Mouse (Mus musculus): ENCODE results near the gene Amotl2. TPM values are rescaled to one million over a fixed set of nuclear protein-coding genes. Genes with fewer than 3 reads are reported as not detected.
"Not testable (repeated sequence)": the region's sequence is repeated elsewhere in the genome, so short reads cannot be mapped to it uniquely, and the experiment has no call there.

The Amotl2 gene
- total RNA-seq, 2 experiments from 2014 or later, result 0.84 to 8.5 TPM

DNA sequence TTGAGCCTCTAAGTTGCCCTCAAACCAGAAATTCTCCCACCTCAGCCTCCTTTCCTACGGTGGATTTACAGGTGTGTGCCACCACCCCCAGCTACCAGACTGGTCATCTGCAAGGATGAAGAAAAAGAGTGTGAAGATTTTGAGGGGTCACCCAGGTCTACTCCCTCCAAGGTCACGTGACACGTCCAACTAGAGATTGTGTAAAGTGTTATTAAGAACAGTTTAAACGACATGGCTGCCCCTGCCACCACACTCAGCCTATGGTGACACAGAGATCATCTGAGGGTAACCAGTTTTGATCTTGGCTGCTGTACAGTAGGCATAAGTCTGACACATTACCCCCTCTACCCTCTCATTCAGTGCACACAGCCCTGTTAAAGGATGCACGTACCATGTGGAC is 17.0 kb downstream of the Amotl2 start:
- ATAC-seq (replicated peaks; ENCODE audit: poor library complexity), result no peak

DNA sequence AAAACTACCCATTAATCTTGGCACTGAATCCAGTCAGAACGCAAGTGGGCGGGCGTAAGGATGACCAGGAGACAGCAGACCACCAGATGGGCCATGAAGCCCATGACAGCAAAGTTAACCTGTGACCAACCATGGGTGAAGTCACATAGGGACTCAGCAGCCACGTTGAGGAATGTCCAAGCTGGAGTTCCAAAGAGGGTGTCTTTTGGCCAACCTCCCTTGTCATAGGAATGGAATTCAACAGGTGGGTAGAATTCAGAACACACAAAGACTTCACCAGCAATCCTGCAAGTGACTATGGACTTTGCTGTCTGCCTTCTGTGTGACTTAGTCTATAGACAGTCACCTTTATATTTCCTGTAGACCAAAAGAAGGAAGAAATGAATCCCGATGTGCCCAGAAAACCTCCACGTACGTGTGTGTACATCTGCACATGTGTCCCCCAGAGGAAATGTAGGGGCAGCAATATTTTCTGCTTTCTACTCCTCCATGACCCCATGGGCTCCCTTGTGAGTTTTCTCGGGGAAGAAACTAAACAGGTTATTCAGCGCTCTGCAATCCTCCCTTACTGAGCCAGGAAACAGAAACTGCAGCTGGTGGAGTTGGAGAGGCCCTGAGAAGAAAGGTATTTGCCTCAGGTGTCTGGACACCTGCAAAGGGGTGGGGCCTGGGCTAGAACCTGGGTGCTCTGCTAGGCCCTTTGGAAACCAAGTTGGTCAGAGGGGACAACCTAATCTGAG is 17.7 kb downstream of the Amotl2 start:
- ATAC-seq (replicated peaks; ENCODE audit: poor library complexity), result no peak

DNA sequence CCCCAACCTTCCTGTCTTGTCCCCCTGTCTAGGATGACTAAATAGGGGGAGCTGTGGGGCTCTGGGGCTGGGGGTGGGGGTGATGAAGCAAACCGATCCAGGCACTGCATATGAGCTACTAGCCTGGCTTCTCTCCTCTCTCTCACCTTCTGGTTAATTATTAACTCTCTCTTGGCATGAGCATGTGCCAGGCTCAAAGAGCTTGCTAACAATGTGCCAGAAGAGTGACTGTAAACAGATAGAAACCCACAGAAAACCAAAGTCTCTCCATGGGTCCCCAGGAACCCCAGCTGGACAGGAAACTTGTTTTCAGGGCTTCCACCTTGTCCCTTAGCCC is 18.2 kb downstream of the Amotl2 start:
- no peak for ATAC-seq (replicated peaks; ENCODE audit: poor library complexity)

DNA sequence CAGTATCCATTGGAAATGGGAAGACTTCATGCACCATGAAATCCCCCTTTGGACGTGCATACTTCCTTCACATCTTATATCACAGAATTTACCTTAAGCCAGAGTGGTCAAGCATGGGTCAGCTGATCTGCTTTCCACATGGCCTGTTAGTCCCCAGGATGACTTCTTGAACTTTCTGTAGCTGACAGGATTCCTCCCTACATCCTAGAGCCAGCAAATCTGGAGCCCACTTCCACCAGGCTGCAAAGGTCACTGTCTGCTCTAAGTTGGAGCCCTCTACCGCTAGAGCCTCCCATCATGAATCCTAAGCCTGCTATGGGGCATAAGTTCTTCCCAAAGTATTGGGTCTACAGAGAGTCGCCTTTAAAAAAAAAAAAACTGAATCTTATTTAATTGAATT is 18.8 kb downstream of the Amotl2 start:
- ATAC-seq (replicated peaks; ENCODE audit: poor library complexity), result no peak

DNA sequence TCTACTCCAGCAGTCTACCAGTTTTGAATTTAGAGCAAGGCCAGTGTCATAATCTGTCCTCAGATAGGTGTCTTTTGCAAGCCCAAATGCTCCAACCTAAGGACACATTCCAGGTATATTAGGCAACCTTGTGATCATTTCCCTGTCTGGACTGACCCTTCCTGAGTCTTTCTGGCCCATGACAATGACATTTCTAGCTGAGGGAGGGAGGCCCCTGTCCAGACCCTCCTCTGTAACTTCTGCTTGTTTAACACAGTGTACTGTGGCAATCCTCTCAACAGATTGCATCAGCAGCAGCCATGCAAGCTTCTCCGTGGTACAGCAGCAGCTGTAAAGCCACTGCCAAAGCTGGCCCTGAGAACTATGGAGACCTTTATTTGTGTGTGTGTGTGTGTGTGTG is 19.5 kb downstream of the Amotl2 start:
- ATAC-seq (replicated peaks; ENCODE audit: poor library complexity), result peak; percentile 85

DNA sequence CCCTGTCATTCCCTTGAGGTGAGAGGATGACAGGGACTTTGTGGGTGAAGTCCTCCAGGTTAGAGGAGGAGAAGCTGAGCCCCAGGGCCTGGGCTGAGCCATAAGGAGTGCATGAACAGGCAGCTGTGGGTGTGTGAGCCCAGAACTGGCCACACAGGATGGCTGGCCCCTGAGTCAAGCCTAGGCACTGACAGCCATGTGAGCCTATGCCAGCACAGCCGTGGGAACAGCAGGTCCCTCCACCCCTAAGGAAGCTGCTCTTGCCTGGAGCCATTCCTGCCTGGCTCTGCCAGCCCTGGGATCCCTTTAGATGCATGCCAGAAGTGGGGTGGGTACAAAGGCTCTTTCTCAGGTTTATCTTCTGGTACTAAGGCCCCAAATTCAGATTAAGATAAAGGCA is 20.9 kb downstream of the Amotl2 start:
- no peak for ATAC-seq (replicated peaks; ENCODE audit: poor library complexity)

DNA sequence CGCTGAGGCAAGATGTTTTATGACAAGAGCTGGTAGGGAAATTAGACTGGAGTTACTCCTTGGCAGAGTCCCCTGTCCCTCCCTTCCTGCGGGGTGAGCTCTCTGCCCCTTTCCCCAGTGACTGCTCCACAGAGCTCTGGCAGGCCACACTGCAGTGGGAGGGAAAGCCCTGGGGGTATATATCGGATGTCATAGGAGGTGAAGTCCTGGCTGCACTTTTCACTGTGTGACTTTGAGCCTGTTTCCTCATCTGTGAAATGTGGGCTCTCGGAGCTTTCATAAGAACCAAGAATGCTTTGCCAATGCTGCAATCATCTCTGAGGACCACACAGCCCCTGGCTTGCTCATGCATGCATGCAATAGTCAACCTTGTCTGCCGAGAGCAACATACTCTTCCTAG is 30.3 kb downstream of the Amotl2 start:
- ATAC-seq (replicated peaks; ENCODE audit: poor library complexity), result peak; percentile 78

DNA sequence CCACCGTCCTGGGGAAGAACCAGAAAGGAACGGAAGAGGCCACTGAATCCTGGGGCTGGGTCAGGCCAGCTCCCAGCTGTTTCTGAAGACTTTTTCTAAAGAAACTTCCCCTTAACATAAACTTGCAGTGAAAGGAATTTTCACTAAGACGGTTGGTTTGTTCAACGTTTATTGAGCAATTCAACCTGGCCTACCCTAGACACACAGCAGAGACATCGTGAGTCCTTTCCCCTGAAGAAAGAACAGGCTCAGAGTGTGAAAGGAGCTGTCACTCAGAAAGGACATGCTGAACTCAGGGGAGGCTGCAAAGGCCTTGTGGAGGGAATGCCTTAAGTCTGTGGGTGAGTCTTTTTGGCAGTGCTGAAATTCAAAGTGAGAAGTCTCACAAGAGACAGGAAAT is 31.4 kb downstream of the Amotl2 start:
- ATAC-seq (replicated peaks; ENCODE audit: poor library complexity), result peak; percentile 84

DNA sequence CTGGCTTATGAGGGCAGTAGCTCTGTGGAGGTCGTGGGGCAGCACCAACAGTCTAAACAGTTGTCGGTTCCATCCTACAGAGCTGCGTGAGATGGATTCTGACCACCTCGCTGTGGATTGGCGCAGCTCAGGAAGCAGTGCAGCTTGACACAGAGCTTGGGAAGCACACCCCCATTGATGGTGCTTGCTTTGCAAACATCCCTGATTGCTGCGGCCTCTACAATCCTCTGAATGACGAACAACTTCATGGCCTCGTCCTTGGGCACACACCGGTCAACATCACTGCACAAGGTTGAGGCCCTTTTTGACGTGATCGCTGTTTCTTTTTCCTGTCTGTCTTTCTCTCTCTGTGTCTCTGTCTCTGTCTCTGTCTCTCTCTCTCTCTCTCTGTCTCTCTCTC is 32.7 kb downstream of the Amotl2 start:
- no peak for ATAC-seq (replicated peaks; ENCODE audit: poor library complexity)

DNA sequence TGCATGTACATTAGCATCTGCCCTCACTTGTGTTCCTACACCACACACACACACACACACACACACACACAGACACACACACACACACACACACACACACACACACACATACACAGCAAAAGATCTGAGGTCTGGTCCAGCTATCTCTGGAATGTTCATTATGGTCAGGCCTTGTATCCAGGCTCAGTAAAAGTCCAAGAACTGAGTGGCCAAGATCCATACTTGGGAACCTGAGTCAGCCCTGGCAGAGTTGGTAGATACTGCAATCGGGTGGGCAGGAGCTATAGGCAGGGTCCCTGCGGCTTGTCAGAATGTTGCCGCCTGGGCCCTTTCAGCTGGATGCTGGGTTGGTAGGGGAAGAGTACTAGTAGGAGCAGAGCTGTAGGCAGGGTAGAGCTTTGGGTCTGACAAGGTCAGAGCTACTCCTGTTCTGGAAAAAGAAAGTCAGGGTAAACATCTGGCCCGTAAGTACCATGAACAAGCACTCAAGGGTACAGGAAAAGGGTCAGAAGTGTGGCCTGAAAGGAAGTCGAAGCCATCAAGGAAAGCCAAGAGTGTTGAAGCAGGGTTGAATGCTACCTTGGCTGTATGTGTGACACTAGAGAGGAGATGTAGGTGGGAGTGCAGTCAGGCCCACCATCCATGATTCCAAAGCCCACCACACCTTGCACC is 35.3 kb downstream of the Amotl2 start:
- no peak for ATAC-seq (replicated peaks; ENCODE audit: poor library complexity)

DNA sequence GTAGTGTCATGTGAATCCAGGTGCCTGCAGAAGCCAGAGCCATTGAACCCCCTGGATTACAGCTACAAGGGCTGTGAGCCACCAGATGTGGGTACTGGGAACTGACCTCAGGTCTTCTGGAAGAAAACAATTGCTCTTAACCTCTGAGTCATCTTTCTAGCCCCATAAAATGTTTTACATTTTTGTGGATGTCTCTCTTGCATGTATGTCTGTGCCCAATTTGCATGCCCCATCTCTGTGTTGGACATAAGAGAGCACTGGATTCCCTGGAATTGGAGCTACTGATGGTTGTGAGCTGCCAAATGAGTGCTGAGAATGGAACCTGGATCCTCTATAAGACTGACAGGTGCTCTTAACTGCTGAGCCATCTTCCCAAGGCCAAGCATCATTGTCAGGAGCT is 36.8 kb downstream of the Amotl2 start:
- ATAC-seq (replicated peaks; ENCODE audit: poor library complexity), result no peak

DNA sequence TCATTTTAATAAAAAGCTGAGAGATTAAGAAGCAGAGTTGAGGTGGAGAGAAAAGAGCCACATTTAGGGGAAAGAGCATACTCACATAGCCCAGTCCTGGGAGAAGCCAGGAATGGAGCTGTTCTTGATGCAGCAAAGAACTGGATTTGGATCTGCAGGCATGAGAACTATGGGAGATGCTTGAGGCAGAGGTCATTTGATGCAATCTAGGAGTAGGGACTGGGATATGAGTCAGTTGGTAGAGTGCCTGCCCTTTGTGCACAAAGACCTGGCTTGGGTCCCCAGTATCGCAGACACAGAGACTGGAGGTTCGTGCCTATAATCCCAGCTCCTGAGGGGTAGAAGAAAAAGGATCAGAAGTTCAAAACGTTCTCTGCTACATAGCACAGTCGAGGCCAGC is 38.7 kb downstream of the Amotl2 start:
- no peak for ATAC-seq (replicated peaks; ENCODE audit: poor library complexity)

DNA sequence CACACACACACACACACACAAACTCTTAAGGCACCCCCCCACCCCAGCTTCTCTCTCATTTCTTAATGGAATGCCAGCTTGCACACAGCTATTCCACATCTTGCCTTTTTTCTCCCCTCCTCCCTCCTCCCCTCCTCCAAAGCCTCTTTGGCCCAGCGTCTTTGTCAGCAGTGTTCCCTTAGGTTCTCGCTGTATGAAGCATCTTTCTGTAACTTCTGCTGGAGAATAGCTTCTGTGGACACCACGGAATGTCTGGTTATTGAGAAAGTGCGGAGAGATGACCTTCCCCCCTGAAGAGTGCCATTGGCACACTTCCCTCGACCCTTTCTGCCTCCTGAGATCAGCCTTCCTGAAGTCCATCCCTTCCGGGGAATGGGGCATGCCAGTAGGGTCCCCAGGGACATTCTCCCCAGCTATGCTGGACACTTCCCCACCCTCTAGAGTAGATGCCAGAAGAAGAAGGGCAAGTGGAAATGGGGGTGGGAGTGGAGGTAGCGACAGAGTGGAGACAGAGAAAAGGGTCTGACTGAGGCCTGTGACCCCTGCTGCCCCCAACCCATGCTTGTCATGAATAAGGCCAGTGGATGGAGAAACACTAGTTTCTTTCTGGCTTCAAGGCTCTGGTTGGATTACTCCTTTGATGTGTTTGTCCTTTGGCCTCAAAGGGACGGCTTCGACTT is 39.3 kb downstream of the Amotl2 start:
- ATAC-seq (replicated peaks; ENCODE audit: poor library complexity), result no peak

DNA sequence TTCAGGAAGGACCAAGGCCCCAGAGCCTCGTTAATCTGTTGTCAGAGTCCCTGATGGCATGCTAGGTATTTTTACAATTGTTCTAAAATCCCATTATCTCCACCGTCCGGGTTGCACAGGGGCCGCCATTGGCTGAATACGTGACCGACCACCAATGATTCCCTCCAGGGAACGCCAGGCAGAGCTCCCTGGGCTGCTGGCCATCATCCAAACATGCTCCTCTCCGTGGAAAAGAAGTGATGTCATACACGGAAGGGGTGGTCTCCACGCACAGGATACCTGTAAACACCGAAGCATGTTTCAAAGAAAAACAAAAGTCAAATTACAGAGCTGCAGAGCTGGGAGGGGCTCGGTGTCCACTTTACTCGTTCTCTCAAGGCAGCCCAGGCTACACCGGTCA is 39.9 kb downstream of the Amotl2 start:
- ATAC-seq (replicated peaks; ENCODE audit: poor library complexity), result no peak

DNA sequence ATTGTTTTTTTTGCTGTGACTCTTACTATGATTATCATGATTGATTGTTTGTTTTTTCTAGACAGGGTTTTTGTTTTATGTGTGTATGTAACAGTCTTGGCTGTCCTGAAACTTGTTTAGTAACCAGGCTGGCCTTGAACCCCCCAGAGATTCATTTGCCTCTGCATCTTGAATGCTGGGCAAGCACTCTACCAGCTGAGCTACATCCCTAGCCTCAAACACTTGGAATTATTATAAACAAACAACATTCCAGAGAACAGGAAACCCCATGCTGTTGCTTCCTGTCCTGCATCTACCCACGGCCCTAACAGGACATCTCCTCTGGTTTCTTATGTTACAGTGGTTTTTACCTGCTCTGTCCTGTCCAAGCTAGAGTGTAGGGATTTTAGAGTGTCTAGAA is 42.4 kb downstream of the Amotl2 start:
- ATAC-seq (replicated peaks; ENCODE audit: poor library complexity), result no peak

DNA sequence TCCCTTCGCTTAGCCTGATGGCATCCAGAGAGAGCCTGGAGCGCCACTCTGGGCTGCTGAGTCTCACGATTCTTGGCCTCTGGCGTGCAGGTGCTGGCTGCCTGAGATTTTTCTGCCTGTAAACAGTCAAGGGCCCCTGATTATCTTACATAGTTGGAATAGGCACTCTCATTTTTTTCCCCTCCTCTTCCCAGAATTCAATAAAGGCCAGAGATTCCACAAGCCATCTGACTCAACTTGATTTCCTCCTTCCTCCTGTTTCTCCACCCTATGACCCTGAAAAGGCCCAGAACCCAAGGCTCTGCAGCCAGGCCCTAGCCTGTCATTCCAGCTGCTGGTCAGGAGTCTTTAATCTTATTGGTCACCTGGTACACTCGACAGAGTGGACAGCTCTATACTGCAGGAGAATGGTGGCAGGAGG is 43.1 kb downstream of the Amotl2 start:
- ATAC-seq (replicated peaks; ENCODE audit: poor library complexity), result no peak

DNA sequence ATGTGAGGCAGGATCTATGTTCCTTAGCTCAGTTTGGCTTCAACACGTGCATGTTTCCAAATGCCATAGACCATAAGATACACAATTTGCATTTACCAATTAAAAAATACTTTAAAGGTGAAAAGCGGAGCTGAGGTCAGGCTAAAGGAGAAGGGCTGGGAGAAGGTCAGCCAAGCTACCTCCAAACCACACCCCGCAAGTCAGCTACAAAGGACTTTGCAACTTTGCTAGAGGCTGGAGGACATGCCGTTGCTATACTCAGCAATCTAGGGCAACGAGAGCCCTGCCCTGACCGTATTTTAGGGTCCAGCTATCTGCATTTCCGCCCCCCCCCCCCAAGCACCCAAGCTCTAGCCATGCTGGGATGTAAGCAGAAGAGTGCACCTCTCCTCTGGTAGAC is 45.1 kb downstream of the Amotl2 start:
- no peak for ATAC-seq (replicated peaks; ENCODE audit: poor library complexity)

DNA sequence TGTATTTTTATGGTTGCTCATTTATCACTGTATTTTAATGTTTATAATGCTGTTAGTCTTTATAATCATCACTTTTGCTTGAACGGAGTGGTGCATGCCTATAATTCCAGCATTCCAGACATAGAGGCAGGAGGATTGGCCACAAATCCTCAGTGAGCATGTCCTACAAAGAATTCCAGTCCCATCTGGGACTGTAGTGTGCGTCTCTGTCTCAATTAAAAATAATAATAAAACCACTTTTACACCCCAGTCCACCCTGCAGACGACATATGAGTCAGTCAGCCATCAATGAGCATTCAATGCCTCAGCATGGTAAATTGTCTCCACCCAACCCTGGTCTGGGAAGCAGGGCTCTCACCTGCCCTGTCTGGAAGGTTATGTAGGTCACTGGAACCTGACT is 46.4 kb downstream of the Amotl2 start:
- no peak for ATAC-seq (replicated peaks; ENCODE audit: poor library complexity)

DNA sequence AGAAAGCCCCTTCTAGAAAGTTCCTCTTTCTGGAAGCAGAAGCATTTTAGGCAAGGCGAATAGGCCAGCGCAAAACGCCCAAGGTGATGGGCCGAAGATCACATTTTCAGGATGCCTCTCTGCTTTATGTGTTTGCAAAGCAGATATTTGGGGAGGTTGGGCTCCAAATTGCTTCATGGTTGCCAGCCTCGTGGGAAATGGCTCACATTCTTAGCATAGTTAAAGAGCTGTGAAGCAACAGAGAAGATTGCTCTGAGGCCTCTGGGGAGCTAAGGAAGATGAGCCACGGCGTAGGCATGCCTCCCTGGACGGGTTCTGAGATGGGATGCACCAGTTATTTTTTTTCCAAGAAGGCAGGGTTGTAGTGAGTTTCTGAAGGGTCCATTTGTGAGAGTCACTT is 47.0 kb downstream of the Amotl2 start:
- no peak for ATAC-seq (replicated peaks; ENCODE audit: poor library complexity)

DNA sequence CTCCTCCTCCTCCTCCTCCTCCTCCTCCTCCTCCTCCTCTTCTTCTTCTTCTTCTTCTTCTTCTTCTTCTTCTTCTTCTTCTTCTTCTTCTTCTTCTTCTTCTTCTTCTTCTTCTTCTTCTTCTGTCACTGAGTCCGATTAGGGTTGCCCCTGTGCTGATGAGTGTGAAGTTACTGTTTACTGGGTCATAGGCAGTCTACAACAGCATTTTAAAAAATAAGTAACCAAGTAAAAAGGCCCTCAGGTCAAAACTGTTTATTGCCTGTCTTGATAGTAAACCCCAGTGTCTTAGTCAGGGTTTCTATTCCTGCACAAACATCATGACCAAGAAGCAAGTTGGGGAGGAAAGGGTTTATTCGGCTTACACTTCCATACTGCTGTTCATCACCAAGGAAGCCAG is 48.1 kb downstream of the Amotl2 start:
- not testable (repeated sequence) for ATAC-seq (replicated peaks; ENCODE audit: poor library complexity)

DNA sequence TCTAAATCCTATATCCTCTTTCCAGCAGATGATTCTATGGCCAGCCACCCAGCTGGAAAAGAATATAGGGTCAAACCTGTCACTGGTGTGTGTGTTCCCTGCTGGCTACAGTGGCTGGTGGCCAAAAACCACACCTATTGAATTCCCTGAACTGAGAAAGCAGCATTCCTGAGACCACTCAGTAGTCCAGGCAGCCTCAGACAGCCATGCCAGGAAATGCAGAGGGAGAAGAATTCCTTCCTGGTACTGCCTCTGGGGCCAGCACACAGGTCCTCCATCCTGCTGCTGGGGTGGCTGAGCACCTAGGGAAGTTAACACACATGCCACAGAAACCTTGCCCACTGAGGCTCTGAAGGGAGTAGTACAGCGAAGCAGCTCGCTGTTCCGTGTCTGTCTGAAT is 50.3 kb downstream of the Amotl2 start:
- ATAC-seq (replicated peaks; ENCODE audit: poor library complexity), result no peak

DNA sequence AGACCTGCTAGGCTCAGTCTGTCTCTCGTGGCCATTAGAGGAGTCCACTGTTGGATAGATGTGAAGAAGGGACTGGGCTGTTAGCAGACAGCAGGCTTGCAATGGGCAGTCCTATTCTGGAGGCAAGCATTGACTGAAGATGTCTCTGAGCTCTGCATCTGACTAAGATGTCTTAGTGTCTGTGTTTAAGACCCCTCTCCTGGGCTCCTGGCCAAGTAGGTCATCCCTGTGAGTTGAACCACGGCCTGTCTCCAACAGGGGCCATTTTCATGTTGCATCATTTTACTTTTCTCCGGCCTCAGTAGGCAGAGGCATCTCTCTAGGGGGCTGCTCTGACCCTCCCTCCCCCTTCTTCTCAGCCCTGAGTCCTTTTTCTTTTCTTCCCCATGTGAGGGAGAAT is 52.8 kb downstream of the Amotl2 start:
- ATAC-seq (replicated peaks; ENCODE audit: poor library complexity), result no peak
